Mouse (Mus musculus): ENCODE measurements around the gene Gm13290. TPM values are rescaled to one million over a fixed set of nuclear protein-coding genes. Genes with fewer than 3 reads are reported as not detected.
"Not testable (repeated sequence)": the region's sequence is repeated elsewhere in the genome, so short reads cannot be mapped to it uniquely, and the experiment has no call there.

The Gm13290 gene
- total and polyA plus RNA-seq, 2 experiments from 2014 or later = 0.20 TPM; not detected in 1

DNA sequence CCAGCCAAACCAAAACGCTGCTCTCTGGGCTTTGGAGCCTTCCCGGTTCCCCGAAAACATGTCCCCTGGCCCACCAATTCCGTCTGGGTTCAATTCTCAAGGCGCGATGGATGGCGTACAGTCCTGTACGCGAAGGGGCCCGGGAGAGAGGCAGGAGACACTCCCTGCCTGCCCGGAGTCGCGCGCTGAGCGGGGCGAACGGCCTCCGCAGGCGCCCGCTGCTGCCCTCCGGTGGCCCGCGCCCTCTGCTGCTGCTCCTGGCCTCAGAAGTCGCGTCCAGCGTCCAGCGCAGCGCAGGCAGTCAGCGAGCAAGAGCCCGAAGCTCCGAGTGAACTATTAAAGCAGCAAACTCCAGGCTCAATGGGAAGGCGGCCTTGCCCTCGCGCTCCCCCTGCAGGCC lies 32.1 kb downstream of the Gm13290 start:
- WGBS = 0% methylated on average over 4 of the region's 34 CpGs
- H3K4me2 ChIP-seq (ENCODE audit: low read depth, low read length); ATAC-seq (ENCODE audit: insufficient read depth, low read depth); H3K9me3 ChIP-seq (replicated peaks; ENCODE audit: control insufficient read depth, low read length); H3K9ac ChIP-seq (replicated peaks; ENCODE audit: low read depth, low read length); DNase-seq (ENCODE audit: low spot score); H3K27me3 ChIP-seq (ENCODE audit: control insufficient read depth, insufficient read depth, low read length); H3K4me1 ChIP-seq (ENCODE audit: control insufficient read depth, insufficient read depth); H3K36me3 ChIP-seq (replicated peaks; ENCODE audit: control insufficient read depth, insufficient read depth, low read length); H3K27ac ChIP-seq (ENCODE audit: low read depth): not testable (repeated sequence)
- H3K4me3 ChIP-seq (ENCODE audit: low read depth, low read length) = 0 out of 2 replicates have a peak overlapping the region, but pooled peaks have one; percentile 24
- peak; percentile 32 for TF ChIP-seq CTCF (IDR thresholded peaks at IDR 0.05; ENCODE audit: low read depth)

GRCm38 (mm10) chr4:88815928-88816327 lies 42.3 kb downstream of the Gm13290 start, which contains the start of gene Ifna7:
TSS of gene Ifna7 (plus strand) at chr4:88816228.
- Histone ChIP-seq H3K27me3 (ENCODE audit: control insufficient read depth, insufficient read depth, low read length) (no peaks in the 10 kb centered on the region), H3K9me3 (replicated peaks; ENCODE audit: control insufficient read depth, low read length) (no peaks in the 10 kb centered on the region), H3K9ac (replicated peaks; ENCODE audit: low read depth, low read length) (no peak within 1 kb of the TSS), H3K4me2 (ENCODE audit: low read depth, low read length) (no peak within 1 kb of the TSS), H3K27ac (ENCODE audit: low read depth) (no peak within 1 kb of the TSS), H3K36me3 (replicated peaks; ENCODE audit: control insufficient read depth, insufficient read depth, low read length) (no peaks in the 10 kb centered on the region), H3K4me3 (ENCODE audit: low read depth, low read length) (no peak within 1 kb of the TSS), H3K4me1 (ENCODE audit: control insufficient read depth, insufficient read depth) (no peaks in the 10 kb centered on the region)
- TF ChIP-seq CTCF (IDR thresholded peaks at IDR 0.05; ENCODE audit: low read depth) = no peak
- no peak for TF ChIP-seq EP300 (IDR thresholded peaks at IDR 0.05; ENCODE audit: low read depth)
- ATAC-seq (ENCODE audit: insufficient read depth, low read depth) (no peak), DNase-seq (ENCODE audit: low spot score) (no peak)
- WGBS = 52% methylated on average over 3 of the region's 3 CpGs

DNA sequence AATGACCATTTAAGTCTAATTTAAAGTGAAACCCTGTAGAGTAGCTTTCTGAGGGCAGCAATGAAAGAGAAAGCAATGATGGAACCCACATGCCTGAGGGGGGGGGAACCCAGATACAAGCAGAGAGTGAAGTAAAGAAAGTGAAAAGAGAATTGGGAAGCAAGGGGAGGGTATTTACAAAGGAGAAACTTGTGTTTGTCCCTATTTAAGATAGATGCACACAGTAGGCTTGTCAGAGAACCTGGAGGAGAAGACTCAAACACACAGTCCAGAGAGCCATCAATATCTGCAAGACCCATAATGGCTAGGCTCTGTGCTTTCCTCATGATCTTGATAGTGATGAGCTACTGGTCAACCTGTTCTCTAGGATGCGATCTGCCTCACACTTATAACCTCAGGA lies 46.0 kb downstream of the Gm13290 start, which contains the start of gene Ifna11:
Ifna11 (plus strand) TSS at position 301 of the 400 bp plus-strand sequence.
- Histone ChIP-seq H3K9me3 (replicated peaks; ENCODE audit: control insufficient read depth, low read length) (no peaks in the 10 kb centered on the region), H3K4me2 (ENCODE audit: low read depth, low read length) (no peak within 1 kb of the TSS), H3K36me3 (replicated peaks; ENCODE audit: control insufficient read depth, insufficient read depth, low read length) (no peaks in the 10 kb centered on the region), H3K4me1 (ENCODE audit: control insufficient read depth, insufficient read depth) (no peaks in the 10 kb centered on the region), H3K4me3 (ENCODE audit: low read depth, low read length) (no peak within 1 kb of the TSS), H3K27me3 (ENCODE audit: control insufficient read depth, insufficient read depth, low read length) (no peaks in the 10 kb centered on the region), H3K27ac (ENCODE audit: low read depth) (no peak within 1 kb of the TSS), H3K9ac (replicated peaks; ENCODE audit: low read depth, low read length) (no peak within 1 kb of the TSS)
- TF ChIP-seq CTCF (IDR thresholded peaks at IDR 0.05; ENCODE audit: low read depth) (no peak), EP300 (IDR thresholded peaks at IDR 0.05; ENCODE audit: low read depth) (no peak)
- 57% methylated on average over 1 of the region's 1 CpGs for WGBS
- ATAC-seq (ENCODE audit: insufficient read depth, low read depth) = no peak
- no peak for DNase-seq (ENCODE audit: low spot score)

DNA sequence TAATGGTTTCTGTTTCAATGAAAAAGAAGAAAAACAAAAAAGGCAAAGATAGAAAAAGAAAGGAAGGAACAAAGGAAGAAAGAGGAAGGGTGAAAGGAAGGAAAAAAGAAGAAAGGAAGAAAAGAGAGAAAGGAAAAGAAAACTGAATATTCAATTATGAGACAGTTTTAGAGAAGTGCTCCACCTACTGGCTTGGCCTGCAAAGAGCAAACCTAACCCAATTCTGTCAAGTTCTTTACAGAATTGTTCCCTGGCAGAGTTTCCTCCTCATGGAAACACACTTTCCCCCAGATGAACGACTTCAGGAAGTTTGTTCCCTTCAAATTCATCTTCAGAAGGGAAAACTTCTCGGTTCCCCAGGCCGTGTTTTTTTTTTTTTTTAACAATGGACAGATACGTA lies 49.4 kb downstream of the Gm13290 start:
- no peak overlapping the region for H3K4me2 ChIP-seq (ENCODE audit: low read depth, low read length)
- no peaks in the 10 kb centered on the region for H3K9me3 ChIP-seq (replicated peaks; ENCODE audit: control insufficient read depth, low read length)
- WGBS = 25% methylated on average over 4 of the region's 4 CpGs
- H3K27me3 ChIP-seq (ENCODE audit: control insufficient read depth, insufficient read depth, low read length) = no peaks in the 10 kb centered on the region
- H3K27ac ChIP-seq (ENCODE audit: low read depth) = no peak overlapping the region
- no peaks in the 10 kb centered on the region for H3K36me3 ChIP-seq (replicated peaks; ENCODE audit: control insufficient read depth, insufficient read depth, low read length)
- no peaks in the 10 kb centered on the region for H3K4me1 ChIP-seq (ENCODE audit: control insufficient read depth, insufficient read depth)
- TF ChIP-seq EP300 (IDR thresholded peaks at IDR 0.05; ENCODE audit: low read depth) (no peak), CTCF (IDR thresholded peaks at IDR 0.05; ENCODE audit: low read depth) (peak; percentile 42)
- no peak overlapping the region for H3K4me3 ChIP-seq (ENCODE audit: low read depth, low read length)
- ATAC-seq (ENCODE audit: insufficient read depth, low read depth) = no peak
- H3K9ac ChIP-seq (replicated peaks; ENCODE audit: low read depth, low read length) = no peak overlapping the region
- no peak for DNase-seq (ENCODE audit: low spot score)

Other genes with a start within 250 kb of the Gm13290 start
Only the 30 nearest of the 31 such genes appear.
- not detected in 2 replicates for gene Ifna14, start 202.0 kb upstream of the Gm13290 start, total RNA-seq (2014; rRNA removed; ENCODE audit: low replicate concordance)
- not detected in 2 replicates for gene Ifna14, start 202.0 kb upstream of the Gm13290 start, polyA plus RNA-seq (2015; fragmentation: Nextera tagmentation; extraction: Ambion mirVana)
- not detected in 2 replicates for gene Ifna9, start 181.4 kb upstream of the Gm13290 start, total RNA-seq (2014; rRNA removed; ENCODE audit: low replicate concordance)
- not detected in 2 replicates for gene Ifna9, start 181.4 kb upstream of the Gm13290 start, polyA plus RNA-seq (2015; fragmentation: Nextera tagmentation; extraction: Ambion mirVana)
- not detected in 2 replicates for gene Ifna12, start 170.5 kb upstream of the Gm13290 start, total RNA-seq (2014; rRNA removed; ENCODE audit: low replicate concordance)
- not detected in 2 replicates for gene Ifna12, start 170.5 kb upstream of the Gm13290 start, polyA plus RNA-seq (2015; fragmentation: Nextera tagmentation; extraction: Ambion mirVana)
- not detected in 2 replicates for gene C87499, start 139.4 kb upstream of the Gm13290 start, total RNA-seq (2014; rRNA removed; ENCODE audit: low replicate concordance)
- not detected in 2 replicates for gene C87499, start 139.4 kb upstream of the Gm13290 start, polyA plus RNA-seq (2015; fragmentation: Nextera tagmentation; extraction: Ambion mirVana)
- not detected in 2 replicates for gene Ifna13, start 129.4 kb upstream of the Gm13290 start, total RNA-seq (2014; rRNA removed; ENCODE audit: low replicate concordance)
- not detected in 2 replicates for gene Ifna13, start 129.4 kb upstream of the Gm13290 start, polyA plus RNA-seq (2015; fragmentation: Nextera tagmentation; extraction: Ambion mirVana)
- gene Ifna16, start 96.9 kb upstream of the Gm13290 start, total RNA-seq (2014; rRNA removed; ENCODE audit: low replicate concordance) = not detected in 2 replicates
- gene Ifna16, start 96.9 kb upstream of the Gm13290 start, polyA plus RNA-seq (2015; fragmentation: Nextera tagmentation; extraction: Ambion mirVana) = not detected in 2 replicates
- not detected in 2 replicates for gene Ifna2, start 89.9 kb upstream of the Gm13290 start, total RNA-seq (2014; rRNA removed; ENCODE audit: low replicate concordance)
- gene Ifna2, start 89.9 kb upstream of the Gm13290 start, polyA plus RNA-seq (2015; fragmentation: Nextera tagmentation; extraction: Ambion mirVana) = not detected in 2 replicates
- gene Ifnab, start 82.5 kb upstream of the Gm13290 start, total RNA-seq (2014; rRNA removed; ENCODE audit: low replicate concordance) = not detected in 2 replicates
- gene Ifnab, start 82.5 kb upstream of the Gm13290 start, polyA plus RNA-seq (2015; fragmentation: Nextera tagmentation; extraction: Ambion mirVana) = not detected in 2 replicates
- 0.69 and 0.81 TPM in 2 replicates for gene Gm26566, start 52.0 kb upstream of the Gm13290 start, total RNA-seq (2014; rRNA removed; ENCODE audit: low replicate concordance)
- gene Gm26566, start 52.0 kb upstream of the Gm13290 start, polyA plus RNA-seq (2015; fragmentation: Nextera tagmentation; extraction: Ambion mirVana) = 0.52 and 0.66 TPM in 2 replicates
- gene Klhl9, start 51.4 kb upstream of the Gm13290 start, total RNA-seq (2014; rRNA removed; ENCODE audit: low replicate concordance) = 115 and 134 TPM in 2 replicates
- 65.9 and 66.7 TPM in 2 replicates for gene Klhl9, start 51.4 kb upstream of the Gm13290 start, polyA plus RNA-seq (2015; fragmentation: Nextera tagmentation; extraction: Ambion mirVana)
- gene Gm13271, start 19.0 kb upstream of the Gm13290 start, total RNA-seq (2014; rRNA removed; ENCODE audit: low replicate concordance) = not detected in 2 replicates
- not detected in 2 replicates for gene Gm13271, start 19.0 kb upstream of the Gm13290 start, polyA plus RNA-seq (2015; fragmentation: Nextera tagmentation; extraction: Ambion mirVana)
- gene Gm13283, start 13.7 kb upstream of the Gm13290 start, total RNA-seq (2014; rRNA removed; ENCODE audit: low replicate concordance) = not detected in 2 replicates
- 0.25 and 0.46 TPM in 2 replicates for gene Gm13283, start 13.7 kb upstream of the Gm13290 start, polyA plus RNA-seq (2015; fragmentation: Nextera tagmentation; extraction: Ambion mirVana)
- gene Gm13289, start 3.1 kb downstream of the Gm13290 start, total RNA-seq (2014; rRNA removed; ENCODE audit: low replicate concordance) = not detected in 2 replicates
- not detected in 2 replicates for gene Gm13289, start 3.1 kb downstream of the Gm13290 start, polyA plus RNA-seq (2015; fragmentation: Nextera tagmentation; extraction: Ambion mirVana)
- not detected in 2 replicates for gene Gm13272, start 6.0 kb downstream of the Gm13290 start, total RNA-seq (2014; rRNA removed; ENCODE audit: low replicate concordance)
- gene Gm13272, start 6.0 kb downstream of the Gm13290 start, polyA plus RNA-seq (2015; fragmentation: Nextera tagmentation; extraction: Ambion mirVana) = not detected in 2 replicates
- not detected in 2 replicates for gene Ifnz, start 8.3 kb downstream of the Gm13290 start, total RNA-seq (2014; rRNA removed; ENCODE audit: low replicate concordance)
- 0.22 and 0.41 TPM in 2 replicates for gene Ifnz, start 8.3 kb downstream of the Gm13290 start, polyA plus RNA-seq (2015; fragmentation: Nextera tagmentation; extraction: Ambion mirVana)
- gene Gm13276, start 11.9 kb downstream of the Gm13290 start, total RNA-seq (2014; rRNA removed; ENCODE audit: low replicate concordance) = not detected in 2 replicates
- gene Gm13276, start 11.9 kb downstream of the Gm13290 start, polyA plus RNA-seq (2015; fragmentation: Nextera tagmentation; extraction: Ambion mirVana) = not detected in 2 replicates
- gene Gm13277, start 14.8 kb downstream of the Gm13290 start, total RNA-seq (2014; rRNA removed; ENCODE audit: low replicate concordance) = not detected in 2 replicates
- not detected in 2 replicates for gene Gm13277, start 14.8 kb downstream of the Gm13290 start, polyA plus RNA-seq (2015; fragmentation: Nextera tagmentation; extraction: Ambion mirVana)
- not detected in 2 replicates for gene Gm13278, start 17.7 kb downstream of the Gm13290 start, total RNA-seq (2014; rRNA removed; ENCODE audit: low replicate concordance)
- gene Gm13278, start 17.7 kb downstream of the Gm13290 start, polyA plus RNA-seq (2015; fragmentation: Nextera tagmentation; extraction: Ambion mirVana) = not detected in 2 replicates
- gene Gm13275, start 20.7 kb downstream of the Gm13290 start, total RNA-seq (2014; rRNA removed; ENCODE audit: low replicate concordance) = not detected in 2 replicates
- not detected in 2 replicates for gene Gm13275, start 20.7 kb downstream of the Gm13290 start, polyA plus RNA-seq (2015; fragmentation: Nextera tagmentation; extraction: Ambion mirVana)
- not detected in 2 replicates for gene Gm13279, start 23.6 kb downstream of the Gm13290 start, total RNA-seq (2014; rRNA removed; ENCODE audit: low replicate concordance)
- not detected in 2 replicates for gene Gm13279, start 23.6 kb downstream of the Gm13290 start, polyA plus RNA-seq (2015; fragmentation: Nextera tagmentation; extraction: Ambion mirVana)
- 0.50 and 0.66 TPM in 2 replicates for gene Gm13285, start 25.8 kb downstream of the Gm13290 start, total RNA-seq (2014; rRNA removed; ENCODE audit: low replicate concordance)
- 0.78 and 0.85 TPM in 2 replicates for gene Gm13285, start 25.8 kb downstream of the Gm13290 start, polyA plus RNA-seq (2015; fragmentation: Nextera tagmentation; extraction: Ambion mirVana)
- gene Gm13287, start 29.4 kb downstream of the Gm13290 start, total RNA-seq (2014; rRNA removed; ENCODE audit: low replicate concordance) = not detected in 2 replicates
- gene Gm13287, start 29.4 kb downstream of the Gm13290 start, polyA plus RNA-seq (2015; fragmentation: Nextera tagmentation; extraction: Ambion mirVana) = not detected in 2 replicates
- gene Gm13288, start 31.7 kb downstream of the Gm13290 start, total RNA-seq (2014; rRNA removed; ENCODE audit: low replicate concordance) = not detected in 2 replicates
- not detected in 2 replicates for gene Gm13288, start 31.7 kb downstream of the Gm13290 start, polyA plus RNA-seq (2015; fragmentation: Nextera tagmentation; extraction: Ambion mirVana)
- not detected in 2 replicates for gene Ifna7, start 42.4 kb downstream of the Gm13290 start, total RNA-seq (2014; rRNA removed; ENCODE audit: low replicate concordance)
- gene Ifna7, start 42.4 kb downstream of the Gm13290 start, polyA plus RNA-seq (2015; fragmentation: Nextera tagmentation; extraction: Ambion mirVana) = not detected in 2 replicates
- not detected in 2 replicates for gene Ifna11, start 46.1 kb downstream of the Gm13290 start, total RNA-seq (2014; rRNA removed; ENCODE audit: low replicate concordance)
- not detected in 2 replicates for gene Ifna11, start 46.1 kb downstream of the Gm13290 start, polyA plus RNA-seq (2015; fragmentation: Nextera tagmentation; extraction: Ambion mirVana)
- gene Ifna6, start 53.6 kb downstream of the Gm13290 start, total RNA-seq (2014; rRNA removed; ENCODE audit: low replicate concordance) = not detected in 2 replicates
- gene Ifna6, start 53.6 kb downstream of the Gm13290 start, polyA plus RNA-seq (2015; fragmentation: Nextera tagmentation; extraction: Ambion mirVana) = not detected in 2 replicates
- not detected in 2 replicates for gene Ifna5, start 61.7 kb downstream of the Gm13290 start, total RNA-seq (2014; rRNA removed; ENCODE audit: low replicate concordance)
- gene Ifna5, start 61.7 kb downstream of the Gm13290 start, polyA plus RNA-seq (2015; fragmentation: Nextera tagmentation; extraction: Ambion mirVana) = not detected in 2 replicates
- not detected in 2 replicates for gene Ifna4, start 68.0 kb downstream of the Gm13290 start, total RNA-seq (2014; rRNA removed; ENCODE audit: low replicate concordance)
- not detected in 2 replicates for gene Ifna4, start 68.0 kb downstream of the Gm13290 start, polyA plus RNA-seq (2015; fragmentation: Nextera tagmentation; extraction: Ambion mirVana)
- not detected in 2 replicates for gene Ifna1, start 76.3 kb downstream of the Gm13290 start, total RNA-seq (2014; rRNA removed; ENCODE audit: low replicate concordance)
- not detected in 2 replicates for gene Ifna1, start 76.3 kb downstream of the Gm13290 start, polyA plus RNA-seq (2015; fragmentation: Nextera tagmentation; extraction: Ambion mirVana)
- not detected in 2 replicates for gene Ifne, start 106.4 kb downstream of the Gm13290 start, total RNA-seq (2014; rRNA removed; ENCODE audit: low replicate concordance)
- gene Ifne, start 106.4 kb downstream of the Gm13290 start, polyA plus RNA-seq (2015; fragmentation: Nextera tagmentation; extraction: Ambion mirVana) = not detected in 2 replicates